Mouse (Mus musculus) small intestine, adult 2 months (tissue): ENCODE measurements at regions not wholly inside any gene's neighbourhood (a gene's known extent, or its start where the extent isn't known, plus 50 kb on each side); places are given as distances from the start of the nearest gene placed in this dataset.

Source experiments
- CTCF ChIP-seq: fragments of 200-500 bp; IDR thresholded peaks from 2 replicates; pipeline ENCODE4 v1.5.1; 2012; ENCODE audit warnings: low read depth, mild to moderate bottlenecking, control low read depth, inconsistent platforms, low read length, moderate library complexity, mixed read lengths; ENCODE audit not compliant: insufficient replicate concordance, insufficient read length; ENCODE audit errors: extremely low read depth
- POLR2A ChIP-seq: fragments of 200-500 bp; IDR thresholded peaks from 2 replicates; pipeline ENCODE4 v1.6.1; 2012; ENCODE audit warnings: low read depth, mild to moderate bottlenecking, control low read depth, inconsistent platforms, low read length, moderate library complexity

GRCm38 (mm10) chr8:18460609-18461008, 517.4 kb downstream of the Defb40 start:
- TF ChIP-seq CTCF = no peak
- no peak for TF ChIP-seq POLR2A
